Mouse (Mus musculus) adrenal gland (tissue): ENCODE results near the gene Zeb2.

Source experiments
- intact Hi-C: fragments of 180-260 bp; cut with DNase I; formaldehyde crosslinking; loops from one replicate; pipeline ENCODE4 v1.15.1; 2025

The Zeb2 gene

GRCm38 (mm10) chr2:45068792-45069550 is 48.2 kb downstream of the Zeb2 start:
- intact Hi-C loops, result no loop called here

GRCm38 (mm10) chr2:45067116-45067515 is 50.1 kb downstream of the Zeb2 start:
- intact Hi-C loops, result no loop called here

GRCm38 (mm10) chr2:45063300-45063890 is 53.8 kb downstream of the Zeb2 start:
- intact Hi-C loops, result no loop called here

- intact Hi-C loops, result no loop called here
These were observed 55.1 kb downstream of the Zeb2 start for GRCm38 (mm10) chr2:45062136-45062535.

- intact Hi-C loops, result no loop called here
These were observed 56.4 kb downstream of the Zeb2 start for GRCm38 (mm10) chr2:45060768-45061167.

- intact Hi-C loops, result no loop called here
These were observed 57.0 kb downstream of the Zeb2 start for GRCm38 (mm10) chr2:45060202-45060601.

- intact Hi-C loops, result loop anchor here (5.0 kb wide), 1 partner anchor 48 kb away; no protein-coding TSS in a partner anchor
These were observed 57.6 kb downstream of the Zeb2 start for GRCm38 (mm10) chr2:45059599-45059998.

GRCm38 (mm10) chr2:45059010-45059409 is 58.2 kb downstream of the Zeb2 start:
- intact Hi-C loops, result loop anchor here (5.0 kb wide), 1 partner anchor 48 kb away; no protein-coding TSS in a partner anchor

- intact Hi-C loops, result loop anchor here (5.0 kb wide), 1 partner anchor 49 kb away; no protein-coding TSS in a partner anchor
These were observed 59.0 kb downstream of the Zeb2 start for GRCm38 (mm10) chr2:45058183-45058582.

- intact Hi-C loops, result loop anchor here (5.0 kb wide), 1 partner anchor 50 kb away; no protein-coding TSS in a partner anchor
These were observed 60.2 kb downstream of the Zeb2 start for GRCm38 (mm10) chr2:45056856-45057562.

- intact Hi-C loops, result loop anchor here (5.0 kb wide), 1 partner anchor 51 kb away; no protein-coding TSS in a partner anchor
These were observed 61.3 kb downstream of the Zeb2 start for GRCm38 (mm10) chr2:45055926-45056325.

- intact Hi-C loops, result loop anchor here (5.0 kb wide), 1 partner anchor 52 kb away; no protein-coding TSS in a partner anchor
These were observed 62.1 kb downstream of the Zeb2 start for GRCm38 (mm10) chr2:45055034-45055615.

GRCm38 (mm10) chr2:45054070-45055025 is 62.8 kb downstream of the Zeb2 start:
- intact Hi-C loops, result loop anchor here (5.0 kb wide), 1 partner anchor 53 kb away; no protein-coding TSS in a partner anchor

- intact Hi-C loops, result no loop called here
These were observed 64.6 kb downstream of the Zeb2 start for GRCm38 (mm10) chr2:45052587-45052986.

GRCm38 (mm10) chr2:45051321-45051720 is 65.9 kb downstream of the Zeb2 start:
- intact Hi-C loops, result no loop called here

GRCm38 (mm10) chr2:45049923-45050322 is 67.3 kb downstream of the Zeb2 start:
- intact Hi-C loops, result no loop called here

- intact Hi-C loops, result no loop called here
These were observed 67.9 kb downstream of the Zeb2 start for GRCm38 (mm10) chr2:45049279-45049678.

GRCm38 (mm10) chr2:45040706-45041312 is 76.4 kb downstream of the Zeb2 start:
- intact Hi-C loops, result no loop called here

GRCm38 (mm10) chr2:45039503-45039902 is 77.7 kb downstream of the Zeb2 start:
- intact Hi-C loops, result loop anchor here (5.0 kb wide), 1 partner anchor 112 kb away; the partner anchor contains the start of gene Gtdc1
